Mouse (Mus musculus): ENCODE data around the gene Smarcb1. TPM values are rescaled to one million over a fixed set of nuclear protein-coding genes. Genes with fewer than 3 reads are reported as not detected.

Gene Smarcb1
- 45.7 and 54.5 TPM in 2 replicates for total RNA-seq (2017)

- peak; percentile 78 for ATAC-seq (ENCODE audit: extremely low read depth, insufficient number of reproducible peaks, low FRiP score, poor library complexity, severe bottlenecking)
Measured at GRCm38 (mm10) chr10:75921026-75921725, at the start of gene Smarcb1. Gene Smarcb1, minus strand, starts transcription at chr10:75921617.

DNA sequence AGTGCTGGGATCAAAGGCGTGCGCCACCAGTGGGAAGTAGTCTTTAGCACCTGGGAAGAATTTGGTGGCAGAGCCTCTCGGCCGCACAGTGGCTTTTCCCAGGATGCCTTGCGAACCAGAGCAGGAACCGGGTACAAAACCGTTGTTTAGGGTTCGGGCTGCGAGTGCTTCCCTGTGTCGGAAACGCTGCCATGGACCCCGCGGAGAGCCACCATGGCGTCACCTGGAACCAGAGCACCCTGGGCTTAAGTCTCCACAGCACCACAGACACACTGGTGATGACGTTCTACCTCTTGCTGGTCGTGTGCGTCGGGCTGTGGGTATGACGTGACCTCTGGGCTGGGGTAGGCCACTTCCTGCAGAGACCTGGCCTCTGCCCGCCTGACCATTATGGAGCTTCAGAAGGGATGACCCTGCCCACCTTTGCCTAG, 33.0 kb upstream of the Smarcb1 start, which contains the start of gene Gm5134:
Gm5134 (plus strand) TSS at position 134 of the 431 bp plus-strand sequence.
- no peak for ATAC-seq (ENCODE audit: extremely low read depth, insufficient number of reproducible peaks, low FRiP score, poor library complexity, severe bottlenecking)

- ATAC-seq (ENCODE audit: extremely low read depth, insufficient number of reproducible peaks, low FRiP score, poor library complexity, severe bottlenecking) = 0 out of 2 replicates have a peak, but pooled peaks have one; percentile 18
Measured at GRCm38 (mm10) chr10:75951424-75952050, 30.1 kb upstream of the Smarcb1 start.

DNA sequence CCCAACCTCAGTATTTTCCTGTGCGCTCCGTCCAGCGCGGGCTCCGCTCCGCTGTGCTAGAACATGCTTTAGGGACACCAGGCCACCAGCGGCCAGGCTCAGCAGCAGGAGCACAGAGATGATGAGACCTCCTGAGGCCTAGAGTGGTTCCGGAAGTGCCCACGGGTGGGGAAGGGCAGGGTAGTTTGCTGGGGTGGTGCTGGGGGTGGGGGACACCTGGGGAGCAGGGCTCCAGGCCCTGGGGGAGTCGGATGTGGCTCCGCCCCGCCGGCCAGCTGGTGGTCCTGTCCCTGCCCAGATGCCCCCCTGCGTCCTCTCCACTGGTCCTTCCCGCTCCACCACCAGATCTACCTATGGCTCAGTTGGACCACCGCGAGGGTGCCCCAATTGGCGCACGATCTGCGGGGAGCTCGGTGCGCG, 29.4 kb upstream of the Smarcb1 start:
- ATAC-seq (ENCODE audit: extremely low read depth, insufficient number of reproducible peaks, low FRiP score, poor library complexity, severe bottlenecking) = no peak

GRCm38 (mm10) chr10:75949053-75950045, 27.9 kb upstream of the Smarcb1 start:
- ATAC-seq (ENCODE audit: extremely low read depth, insufficient number of reproducible peaks, low FRiP score, poor library complexity, severe bottlenecking) = peak; percentile 74

DNA sequence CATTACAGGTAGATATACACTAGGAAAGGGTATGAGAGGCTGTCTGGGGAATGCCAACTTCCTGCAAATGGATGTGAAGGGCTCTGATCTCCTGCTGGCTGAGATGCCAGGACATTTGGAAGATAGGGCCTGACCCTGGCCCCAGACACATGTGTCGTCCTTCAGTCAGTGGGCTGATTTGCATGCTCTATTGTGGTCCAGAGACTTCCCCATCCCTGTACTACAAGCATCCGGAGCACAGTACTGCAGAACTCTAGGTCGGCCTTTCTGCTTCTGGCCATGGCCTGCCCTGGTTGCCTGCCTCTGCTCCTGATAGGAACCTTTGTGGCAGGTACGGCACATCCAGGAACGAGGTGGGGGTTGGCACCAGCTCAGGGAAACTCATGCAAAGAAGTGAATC, 26.7 kb upstream of the Smarcb1 start:
- peak; percentile 51; the same call in 1 of the 2 replicates for ATAC-seq (ENCODE audit: extremely low read depth, insufficient number of reproducible peaks, low FRiP score, poor library complexity, severe bottlenecking)

DNA sequence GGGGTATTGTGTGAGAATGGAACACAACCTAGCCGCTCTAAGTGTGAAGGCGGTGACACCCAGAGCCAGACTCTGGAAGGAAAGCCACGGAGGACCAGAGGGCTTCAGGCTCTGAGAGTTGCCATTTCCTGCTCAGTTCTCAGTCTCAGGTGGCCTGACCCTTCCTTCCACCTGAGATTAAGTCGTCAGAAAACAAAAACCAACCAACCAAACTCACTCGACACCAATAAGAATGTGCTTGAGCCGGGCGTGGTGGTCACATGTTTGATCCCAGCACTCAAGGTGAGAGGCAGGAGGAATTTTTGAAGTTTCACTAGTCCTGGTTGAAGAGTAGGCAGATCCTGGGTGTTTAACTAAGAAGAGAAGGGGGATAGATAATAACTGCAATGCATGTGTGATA, 24.5 kb upstream of the Smarcb1 start:
- no peak for ATAC-seq (ENCODE audit: extremely low read depth, insufficient number of reproducible peaks, low FRiP score, poor library complexity, severe bottlenecking)

GRCm38 (mm10) chr10:75945213-75945612, 23.8 kb upstream of the Smarcb1 start:
- ATAC-seq (ENCODE audit: extremely low read depth, insufficient number of reproducible peaks, low FRiP score, poor library complexity, severe bottlenecking) = no peak

DNA sequence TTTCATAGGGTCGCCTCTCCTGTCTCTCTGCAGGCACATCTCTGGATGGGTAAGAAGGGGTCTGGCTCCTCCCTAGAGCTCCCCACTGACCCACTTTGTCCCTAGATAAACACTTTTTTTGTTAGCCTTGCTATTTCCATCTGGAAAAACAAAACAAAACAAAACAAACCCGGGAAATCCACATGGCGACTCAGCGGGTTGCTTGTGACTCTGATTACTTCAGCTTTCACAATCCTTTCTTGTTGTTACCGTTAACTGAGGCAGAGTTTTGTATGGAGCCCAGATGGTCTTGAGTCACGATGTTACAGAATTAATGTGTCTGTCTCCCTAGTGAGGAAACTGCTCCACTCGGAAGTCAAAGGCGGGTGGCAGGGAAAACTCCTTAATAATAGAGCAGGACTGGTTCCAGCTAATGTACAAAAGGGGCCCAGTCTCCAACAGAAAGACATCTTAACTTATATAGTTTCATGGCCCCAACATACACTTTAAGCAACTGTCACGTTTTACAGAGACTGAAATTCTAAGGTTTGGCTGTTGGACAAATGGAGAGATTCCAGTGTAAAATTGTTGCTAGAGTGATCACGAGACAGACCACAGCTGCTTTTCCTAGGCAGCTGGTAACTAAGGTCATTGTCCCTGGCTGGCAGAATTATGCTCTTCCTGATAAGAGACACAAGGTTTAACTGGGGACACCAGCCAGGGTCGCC, 22.8 kb upstream of the Smarcb1 start:
- ATAC-seq (ENCODE audit: extremely low read depth, insufficient number of reproducible peaks, low FRiP score, poor library complexity, severe bottlenecking) = no peak

GRCm38 (mm10) chr10:75942736-75943477, 21.5 kb upstream of the Smarcb1 start, which contains the start of gene Vpreb3:
Gene Vpreb3, plus strand, starts transcription at chr10:75943057.
- no peak for ATAC-seq (ENCODE audit: extremely low read depth, insufficient number of reproducible peaks, low FRiP score, poor library complexity, severe bottlenecking)

DNA sequence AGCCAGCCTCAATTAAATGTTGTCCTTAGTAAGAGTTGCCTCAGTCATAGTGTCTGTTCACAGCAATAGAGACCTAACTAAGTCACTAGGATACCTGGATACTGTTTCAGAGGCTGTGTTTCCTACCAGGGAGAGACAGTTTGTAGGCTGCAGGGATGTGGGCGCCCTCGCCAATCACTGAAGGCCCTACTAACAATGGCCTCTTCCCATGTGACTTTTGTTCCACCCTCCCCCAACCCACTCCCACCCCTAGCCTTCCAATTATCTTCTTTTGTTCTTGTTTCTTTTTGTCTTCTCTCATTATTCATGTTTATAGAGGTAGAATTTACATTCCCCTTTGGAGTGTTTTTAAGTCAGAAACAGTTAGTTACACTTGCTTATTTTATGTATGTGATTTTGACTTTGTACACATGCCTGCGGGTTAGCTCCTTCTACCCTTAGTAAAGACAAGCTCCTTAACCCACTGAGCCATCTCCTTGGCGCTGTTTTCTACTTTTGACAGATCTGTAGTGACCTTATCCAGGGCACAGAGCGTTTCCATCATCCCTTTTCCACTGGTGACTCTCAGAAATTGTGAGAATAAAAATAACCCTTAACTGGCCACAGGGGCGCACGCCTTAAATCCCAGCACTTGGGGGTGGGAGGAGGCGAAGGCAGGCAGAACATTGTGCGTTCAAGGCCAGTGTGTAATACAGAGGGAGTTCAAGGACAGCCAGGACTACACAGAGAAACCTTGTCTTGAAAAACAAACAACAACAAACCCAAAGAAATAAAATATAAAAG, 19.8 kb upstream of the Smarcb1 start:
- no peak for ATAC-seq (ENCODE audit: extremely low read depth, insufficient number of reproducible peaks, low FRiP score, poor library complexity, severe bottlenecking)

DNA sequence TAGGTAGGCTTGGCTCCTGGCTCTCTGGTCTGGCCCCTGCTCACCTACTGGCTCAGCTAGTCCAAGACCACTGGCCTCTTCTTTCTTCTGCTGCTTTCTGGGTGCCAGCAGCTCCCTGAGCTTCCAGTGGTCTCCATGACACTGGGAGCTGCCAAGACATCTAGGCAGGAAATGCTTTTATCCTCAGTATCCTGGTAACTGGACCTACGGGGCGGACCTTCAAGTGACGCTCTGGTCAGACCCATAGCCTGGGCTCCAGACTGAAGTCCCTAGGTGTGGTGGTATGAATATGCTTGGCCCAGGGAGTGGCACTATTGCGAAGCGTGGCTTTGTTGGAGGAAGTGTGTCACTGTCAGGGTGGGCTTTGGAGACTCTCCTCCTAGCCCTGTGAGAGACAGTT, 19.1 kb upstream of the Smarcb1 start, which contains the start of gene Gm867:
Gm867 (minus strand) TSS at position 153 of the 400 bp plus-strand sequence.
- ATAC-seq (ENCODE audit: extremely low read depth, insufficient number of reproducible peaks, low FRiP score, poor library complexity, severe bottlenecking) = no peak

- ATAC-seq (ENCODE audit: extremely low read depth, insufficient number of reproducible peaks, low FRiP score, poor library complexity, severe bottlenecking) = no peak
Measured at GRCm38 (mm10) chr10:75939481-75940234, 18.2 kb upstream of the Smarcb1 start.

GRCm38 (mm10) chr10:75937851-75938643, 16.6 kb upstream of the Smarcb1 start:
- ATAC-seq (ENCODE audit: extremely low read depth, insufficient number of reproducible peaks, low FRiP score, poor library complexity, severe bottlenecking) = no peak

DNA sequence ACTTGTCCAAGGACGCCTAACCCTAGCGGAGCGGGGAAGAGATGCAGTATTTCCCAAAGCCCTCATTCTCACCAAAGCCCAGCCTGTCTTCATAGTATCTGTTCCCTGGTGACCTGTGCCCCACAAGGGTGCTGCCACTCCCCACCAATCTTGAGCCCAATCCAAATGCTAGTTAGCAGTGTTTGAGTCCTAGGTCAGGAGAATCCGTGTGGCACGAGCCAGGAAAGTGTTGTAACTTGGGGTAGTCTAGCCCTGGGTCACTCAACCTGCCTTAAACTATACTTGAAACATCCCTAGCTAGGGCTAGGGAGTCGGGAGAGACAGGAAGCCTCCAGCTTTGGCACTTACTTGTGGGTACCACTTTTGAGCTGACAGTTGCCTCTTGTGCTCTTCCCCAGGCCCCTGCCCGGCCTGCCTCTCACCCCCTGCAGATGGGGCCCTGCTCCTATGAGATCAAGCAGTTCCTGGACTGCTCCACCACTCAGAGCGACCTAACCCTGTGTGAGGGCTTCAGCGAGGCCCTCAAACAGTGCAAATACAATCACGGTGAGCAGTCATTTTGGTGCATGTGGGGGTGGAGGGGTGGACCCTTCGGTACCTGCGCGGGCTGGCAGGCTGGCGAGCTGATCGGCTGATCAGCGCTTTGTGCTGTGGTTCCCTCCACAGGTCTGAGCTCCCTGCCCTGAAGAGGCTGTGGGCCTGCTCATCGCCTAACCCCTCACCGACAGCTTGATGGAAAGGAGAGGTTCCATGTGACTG, 15.7 kb upstream of the Smarcb1 start:
- peak; percentile 17 for ATAC-seq (ENCODE audit: extremely low read depth, insufficient number of reproducible peaks, low FRiP score, poor library complexity, severe bottlenecking)

Measured in neutrophil, adult 5-6 weeks (primary cell).